Comparison of ENCODE assay signal across 8 mouse cellular contexts in genomic region chr1:178188386-178188785, GRCm38 (mm10). TPM values are rescaled to one million over a fixed set of nuclear protein-coding genes. Genes with fewer than 3 reads are reported as not detected.
A peak's percentile ranks its signal among the peaks of the same experiment; 100 is the strongest.
DNase-seq lines count a peak whose midpoint lies in the region; ATAC-seq and TF ChIP-seq lines count a peak whose summit lies in the region.

No protein-coding gene starts in this region.

- H3K36me3 ChIP-seq in heart, postnatal 0 days (replicated peaks; ENCODE audit: control insufficient read depth, insufficient read depth, low read length) = no peaks in the 10 kb centered on the region
- H3K36me3 ChIP-seq in limb, embryonic 13.5 days = no peaks in the 10 kb centered on the region
- H3K36me3 ChIP-seq in midbrain, embryonic 16.5 days (ENCODE audit: control insufficient read depth, insufficient read depth, low read length) = no peaks in the 10 kb centered on the region

- peak overlapping the region; percentile 50 for H3K4me3 ChIP-seq in heart, postnatal 0 days (ENCODE audit: low read depth, low read length)
- H3K4me3 ChIP-seq in limb, embryonic 13.5 days = peak overlapping the region; percentile 45
- peak overlapping the region; percentile 45 for H3K4me3 ChIP-seq in midbrain, embryonic 16.5 days (ENCODE audit: low read depth, low read length)

- H3K9me3 ChIP-seq in heart, postnatal 0 days (replicated peaks; ENCODE audit: control insufficient read depth, low read length) = no peaks in the 10 kb centered on the region
- no peaks in the 10 kb centered on the region for H3K9me3 ChIP-seq in limb, embryonic 13.5 days
- H3K9me3 ChIP-seq in midbrain, embryonic 16.5 days (replicated peaks; ENCODE audit: control insufficient read depth, low read length, poor library complexity, severe bottlenecking) = no peaks in the 10 kb centered on the region

- H3K27ac ChIP-seq in heart, postnatal 0 days (ENCODE audit: low read depth) = peak overlapping the region; percentile 43
- H3K27ac ChIP-seq in limb, embryonic 13.5 days = no peak overlapping the region
- H3K27ac ChIP-seq in midbrain, embryonic 16.5 days (ENCODE audit: low read length) = no peak overlapping the region

- H3K27me3 ChIP-seq in heart, postnatal 0 days (ENCODE audit: control insufficient read depth, insufficient read depth, low read length) = no peaks in the 10 kb centered on the region
- H3K27me3 ChIP-seq in limb, embryonic 13.5 days = no peaks in the 10 kb centered on the region
- H3K27me3 ChIP-seq in midbrain, embryonic 16.5 days (ENCODE audit: control insufficient read depth, insufficient read depth, low read depth, low read length) = no peaks in the 10 kb centered on the region

- 7% methylated on average over 11 of the region's 13 CpGs for WGBS in heart, postnatal 0 days
- WGBS in limb, embryonic 13.5 days = 7% methylated on average over 13 of the region's 13 CpGs
- 12% methylated on average over 13 of the region's 13 CpGs for whole genome bisulfite sequencing in midbrain, embryonic 16.5 days

- peak overlapping the region; percentile 85 for H3K4me2 ChIP-seq in heart, postnatal 0 days (ENCODE audit: low read depth, low read length)
- H3K4me2 ChIP-seq in limb, embryonic 13.5 days (replicated peaks) = peak overlapping the region; percentile 71
- peak overlapping the region; percentile 71 for H3K4me2 ChIP-seq in midbrain, embryonic 16.5 days (ENCODE audit: low read length)

- no peak for TF ChIP-seq EP300 in heart, postnatal 0 days (IDR thresholded peaks at IDR 0.05; ENCODE audit: low read depth)

- no peak for TF ChIP-seq CTCF in heart, postnatal 0 days (IDR thresholded peaks at IDR 0.05; ENCODE audit: low read depth)

- H3K4me1 ChIP-seq in heart, postnatal 0 days (ENCODE audit: control insufficient read depth, insufficient read depth) = peaks cover 15% of the 10 kb centered on the region; the same call in 1 of the 2 replicates
- H3K4me1 ChIP-seq in limb, embryonic 13.5 days = peaks cover 9% of the 10 kb centered on the region; the same call in 1 of the 2 replicates
- peaks cover 18% of the 10 kb centered on the region for H3K4me1 ChIP-seq in midbrain, embryonic 16.5 days (ENCODE audit: control insufficient read depth, insufficient read depth, low read length)

- peak; percentile 22 for DNase-seq in kidney, adult 11 months
- DNase-seq in kidney, postnatal 14 days = no peak
- DNase-seq in cerebellum, adult 11-12 months = peak; percentile 53
- DNase-seq in heart, postnatal 0 days (ENCODE audit: low spot score) = no peak
- no peak for DNase-seq in layer of hippocampus, postnatal 25 days (ENCODE audit: extremely low spot score in 1 of 2, low spot score in 1 of 2)
- DNase-seq in layer of hippocampus, adult 18-20 months (ENCODE audit: low spot score in 2 of 2) = no peak

- H3K9ac ChIP-seq in heart, postnatal 0 days (replicated peaks; ENCODE audit: low read depth, low read length) = peak overlapping the region; percentile 65
- peak overlapping the region; percentile 36; the same call in 1 of the 2 replicates for H3K9ac ChIP-seq in limb, embryonic 13.5 days
- peak overlapping the region; percentile 45; the same call in 1 of the 2 replicates for H3K9ac ChIP-seq in midbrain, embryonic 16.5 days (ENCODE audit: low read depth, low read length)

- ATAC-seq in heart, postnatal 0 days (ENCODE audit: insufficient read depth, low read depth) = no peak
- ATAC-seq in limb, embryonic 13.5 days (ENCODE audit: low FRiP score, low read depth) = no peak
- no peak for ATAC-seq in midbrain, embryonic 16.5 days

RNA-seq across cellular contexts. Expression of gene Desi2, which starts 1.2 kb away (rescaled TPM):
- total RNA-seq in heart, postnatal 0 days (2014; rRNA removed; ENCODE audit: low replicate concordance) = 22.6 and 35.0 TPM in 2 replicates
- 24.8 and 26.8 TPM in 2 replicates for polyA plus RNA-seq in heart, postnatal 0 days (2015; fragmentation: Nextera tagmentation; extraction: Ambion mirVana)
- polyA plus RNA-seq in limb, embryonic 13.5 days (2015; fragmentation: Nextera tagmentation; extraction: Ambion mirVana) = 23.9 and 24.6 TPM in 2 replicates
- 21.3 and 22.7 TPM in 2 replicates for polyA plus RNA-seq in midbrain, embryonic 16.5 days (2015; fragmentation: Nextera tagmentation; extraction: Ambion mirVana)
- total RNA-seq in layer of hippocampus, postnatal 25 days (2021) = 10 to 100 TPM; 19.9 to 20.7 TPM
- total RNA-seq in layer of hippocampus, adult 18-20 months (2021) = 10 to 100 TPM; 17.3 to 17.8 TPM

Comparison
In these comparisons a context has a peak if more than half of its experiments do, and no peak if none do; other contexts are left out.
1. DNase-seq: peak in kidney, adult 11 months (single experiment) and cerebellum, adult 11-12 months (single experiment); none in kidney, postnatal 14 days (single experiment), heart, postnatal 0 days (single experiment), layer of hippocampus, postnatal 25 days (0 of 2) and layer of hippocampus, adult 18-20 months (0 of 2).
2. Peak in every context shown above with its lines, with median percentiles within 50 percentile points of each other: H3K4me2 ChIP-seq, H3K4me3 ChIP-seq and H3K9ac ChIP-seq.